Mouse (Mus musculus) embryonic facial prominence, embryonic 12.5 days (tissue): ENCODE measurements around the gene Adamts17. TPM values are rescaled to one million over a fixed set of nuclear protein-coding genes. Genes with fewer than 3 reads are reported as not detected.

Experiments
- ATAC-seq: fragments of 200-750 bp; cut with Nextera tagmentation; 2 replicates; pipeline ENCODE4 v1.8.0; 2017; ENCODE audit not compliant: insufficient number of reproducible peaks, insufficient read depth, low FRiP score, low TSS enrichment
- H3K27ac ChIP-seq: fragments of 300-500 bp; sonication (generic); 2 replicates; pipeline ENCODE4 v1.5.1; 2016; ENCODE audit warnings: mild to moderate bottlenecking
- H3K27me3 ChIP-seq: fragments of 300-500 bp; sonication (generic); 2 replicates; pipeline ENCODE4 v1.6.1; 2016; ENCODE audit warnings: mild to moderate bottlenecking, moderate library complexity
- H3K36me3 ChIP-seq: fragments of 300-500 bp; sonication (generic); 2 replicates; pipeline ENCODE4 v1.6.1; 2016; ENCODE audit warnings: mild to moderate bottlenecking
- H3K4me1 ChIP-seq: fragments of 300-500 bp; sonication (generic); 2 replicates; pipeline ENCODE4 v1.6.1; 2016
- H3K4me2 ChIP-seq: fragments of 300-500 bp; sonication (generic); replicated peaks from 2 replicates; pipeline ENCODE4 v1.6.1; 2016; ENCODE audit warnings: mild to moderate bottlenecking, moderate library complexity
- H3K4me3 ChIP-seq: fragments of 300-500 bp; sonication (generic); 2 replicates; pipeline ENCODE4 v1.5.1; 2016; ENCODE audit warnings: mild to moderate bottlenecking
- H3K9ac ChIP-seq: fragments of 300-500 bp; sonication (generic); 2 replicates; pipeline ENCODE4 v1.6.1; 2016; ENCODE audit warnings: mild to moderate bottlenecking, moderate library complexity
- H3K9me3 ChIP-seq: fragments of 300-500 bp; sonication (generic); 2 replicates; pipeline ENCODE4 v1.6.1; 2016; ENCODE audit warnings: mild to moderate bottlenecking, moderate library complexity
- WGBS: fragments of 180-500 bp; shearing (Covaris S2); methylation state at CpG from one replicate; pipeline ENCODE4 v1.1.7; 2016; 5-methylcytosine and 5-hydroxymethylcytosine counted together
- polyA plus RNA-seq: library from polyadenylated mRNA; unstranded; fragments of >200 nt; fragmentation: Nextera tagmentation; extraction: Ambion mirVana; gene quantifications from 2 replicates; pipeline ENCODE4 v1.2.1, GENCODE M21; 2016

Adamts17 gene
- polyA plus RNA-seq, 1 experiment from 2014 or later, result 13.8 TPM

GRCm38 (mm10) chr7:67055510-67055909 is 216.0 kb downstream of the Adamts17 start:
- WGBS, result 64% methylated on average over 3 of the region's 3 CpGs
- Histone ChIP-seq H3K9ac (no peak overlapping the region), H3K4me2 (no peak overlapping the region)

GRCm38 (mm10) chr7:67061756-67062155 is 222.2 kb downstream of the Adamts17 start:
- peaks cover 9% of the 10 kb centered on the region for H3K4me1 ChIP-seq
- no peaks in the 10 kb centered on the region for H3K36me3 ChIP-seq
- no peak overlapping the region for H3K4me3 ChIP-seq
- no peak overlapping the region for H3K27ac ChIP-seq
- WGBS, result 79% methylated on average over 9 of the region's 9 CpGs
- ATAC-seq, result no peak
- no peaks in the 10 kb centered on the region for H3K9me3 ChIP-seq
- no peak overlapping the region for H3K9ac ChIP-seq
- no peaks in the 10 kb centered on the region for H3K27me3 ChIP-seq
- H3K4me2 ChIP-seq, result no peak overlapping the region

More at GRCm38 (mm10) chr7:67055510-67055909, 216.0 kb downstream of the Adamts17 start:
- Histone ChIP-seq H3K27me3 (no peaks in the 10 kb centered on the region), H3K9me3 (no peaks in the 10 kb centered on the region), H3K4me3 (no peak overlapping the region), H3K4me1 (no peaks in the 10 kb centered on the region), H3K36me3 (no peaks in the 10 kb centered on the region), H3K27ac (no peak overlapping the region)
- no peak for ATAC-seq

- Histone ChIP-seq H3K9me3 (no peaks in the 10 kb centered on the region), H3K9ac (no peak overlapping the region), H3K4me3 (no peak overlapping the region), H3K27ac (no peak overlapping the region), H3K4me2 (no peak overlapping the region), H3K4me1 (peaks cover 9% of the 10 kb centered on the region), H3K27me3 (no peaks in the 10 kb centered on the region), H3K36me3 (no peaks in the 10 kb centered on the region)
- no peak for ATAC-seq
- WGBS, result 83% methylated on average over 2 of the region's 2 CpGs
Measured at GRCm38 (mm10) chr7:67062571-67062970, 223.0 kb downstream of the Adamts17 start.

GRCm38 (mm10) chr7:67064627-67065305 is 225.2 kb downstream of the Adamts17 start:
- Histone ChIP-seq H3K27ac (peak overlapping the region; percentile 60; the same call in 1 of the 2 replicates), H3K4me1 (peaks cover 9% of the 10 kb centered on the region), H3K9me3 (no peaks in the 10 kb centered on the region), H3K9ac (no peak overlapping the region), H3K27me3 (no peaks in the 10 kb centered on the region), H3K4me2 (no peak overlapping the region), H3K36me3 (no peaks in the 10 kb centered on the region), H3K4me3 (no peak overlapping the region)
- WGBS, result 72% methylated on average over 10 of the region's 10 CpGs
- ATAC-seq, result no peak

- 86% methylated on average over 4 of the region's 4 CpGs for WGBS
- no peak for ATAC-seq
- Histone ChIP-seq H3K9ac (no peak overlapping the region), H3K4me1 (peaks cover 9% of the 10 kb centered on the region), H3K9me3 (no peaks in the 10 kb centered on the region), H3K27ac (no peak overlapping the region), H3K4me3 (no peak overlapping the region), H3K4me2 (no peak overlapping the region), H3K27me3 (no peaks in the 10 kb centered on the region), H3K36me3 (no peaks in the 10 kb centered on the region)
Measured at GRCm38 (mm10) chr7:67065631-67066030, 226.1 kb downstream of the Adamts17 start.

- no peaks in the 10 kb centered on the region for H3K27me3 ChIP-seq
- H3K4me1 ChIP-seq, result no peaks in the 10 kb centered on the region; the same call in 1 of the 2 replicates
- no peak overlapping the region for H3K4me2 ChIP-seq
- 82% methylated on average over 10 of the region's 10 CpGs for WGBS
- no peak overlapping the region for H3K9ac ChIP-seq
- H3K36me3 ChIP-seq, result 0 out of 2 replicates have a peak, but pooled peaks cover 4% of the 10 kb centered on the region
- no peaks in the 10 kb centered on the region for H3K9me3 ChIP-seq
- H3K27ac ChIP-seq, result no peak overlapping the region
- H3K4me3 ChIP-seq, result no peak overlapping the region
- ATAC-seq, result no peak
Measured at GRCm38 (mm10) chr7:67072015-67072685, 232.6 kb downstream of the Adamts17 start.

GRCm38 (mm10) chr7:67082751-67083150 is 243.2 kb downstream of the Adamts17 start:
- H3K9me3 ChIP-seq, result 0 out of 2 replicates have a peak, but pooled peaks cover 3% of the 10 kb centered on the region
- H3K4me1 ChIP-seq, result no peaks in the 10 kb centered on the region
- no peak for ATAC-seq
- no peak overlapping the region for H3K4me3 ChIP-seq
- no peak overlapping the region for H3K27ac ChIP-seq
- H3K27me3 ChIP-seq, result no peaks in the 10 kb centered on the region
- 91% methylated on average over 10 of the region's 10 CpGs for WGBS
- H3K9ac ChIP-seq, result no peak overlapping the region
- peaks cover 5% of the 10 kb centered on the region; the same call in 1 of the 2 replicates for H3K36me3 ChIP-seq
- H3K4me2 ChIP-seq, result no peak overlapping the region

GRCm38 (mm10) chr7:67087759-67088158 is 248.2 kb downstream of the Adamts17 start:
- no peaks in the 10 kb centered on the region for H3K36me3 ChIP-seq
- H3K4me1 ChIP-seq, result no peaks in the 10 kb centered on the region
- no peak overlapping the region for H3K4me2 ChIP-seq
- no peak overlapping the region for H3K4me3 ChIP-seq
- H3K27me3 ChIP-seq, result no peaks in the 10 kb centered on the region
- no peak for ATAC-seq
- H3K9me3 ChIP-seq, result 0 out of 2 replicates have a peak, but pooled peaks cover 3% of the 10 kb centered on the region
- WGBS, result 70% methylated on average over 6 of the region's 6 CpGs
- no peak overlapping the region for H3K9ac ChIP-seq
- no peak overlapping the region for H3K27ac ChIP-seq

- no peaks in the 10 kb centered on the region for H3K4me1 ChIP-seq
- WGBS, result 84% methylated on average over 2 of the region's 2 CpGs
- H3K9ac ChIP-seq, result no peak overlapping the region
- no peak overlapping the region for H3K4me3 ChIP-seq
- H3K27ac ChIP-seq, result no peak overlapping the region
- H3K9me3 ChIP-seq, result no peaks in the 10 kb centered on the region
- H3K4me2 ChIP-seq, result no peak overlapping the region
- H3K27me3 ChIP-seq, result no peaks in the 10 kb centered on the region
- ATAC-seq, result no peak
- H3K36me3 ChIP-seq, result no peaks in the 10 kb centered on the region
Measured at GRCm38 (mm10) chr7:67097096-67097495, 257.6 kb downstream of the Adamts17 start.

GRCm38 (mm10) chr7:67101418-67101973 is 262.0 kb downstream of the Adamts17 start:
- H3K4me3 ChIP-seq, result no peak overlapping the region
- H3K9me3 ChIP-seq, result no peaks in the 10 kb centered on the region
- no peaks in the 10 kb centered on the region for H3K36me3 ChIP-seq
- no peak for ATAC-seq
- H3K4me1 ChIP-seq, result 0 out of 2 replicates have a peak, but pooled peaks cover 3% of the 10 kb centered on the region
- no peaks in the 10 kb centered on the region for H3K27me3 ChIP-seq
- H3K4me2 ChIP-seq, result no peak overlapping the region
- no peak overlapping the region for H3K27ac ChIP-seq
- H3K9ac ChIP-seq, result no peak overlapping the region
- WGBS, result 66% methylated on average over 3 of the region's 3 CpGs

- Histone ChIP-seq H3K27ac (no peak overlapping the region), H3K4me1 (no peaks in the 10 kb centered on the region), H3K9me3 (no peaks in the 10 kb centered on the region), H3K27me3 (no peaks in the 10 kb centered on the region), H3K9ac (no peak overlapping the region), H3K4me2 (no peak overlapping the region), H3K4me3 (no peak overlapping the region), H3K36me3 (no peaks in the 10 kb centered on the region)
- 80% methylated on average over 12 of the region's 12 CpGs for WGBS
- no peak for ATAC-seq
Measured at GRCm38 (mm10) chr7:67110551-67111159, 271.1 kb downstream of the Adamts17 start.
